Mouse (Mus musculus) E14TG2a.4 (cell line): ENCODE data around the gene Mdp1.

Source experiments
- H3K27me3 ChIP-seq: 2 replicates; pipeline ENCODE4 v1.6.1; 2014; ENCODE audit warnings: low read length, control low read depth; ENCODE audit not compliant: insufficient read depth
- H3K36me3 ChIP-seq: 2 replicates; pipeline ENCODE4 v1.6.1; 2014; ENCODE audit warnings: low read length, control low read depth; ENCODE audit not compliant: insufficient read depth
- H3K4me1 ChIP-seq: replicated peaks from 2 replicates; pipeline ENCODE4 v1.6.1; 2014; ENCODE audit warnings: low read depth, low read length, control low read depth
- H3K4me3 ChIP-seq: replicated peaks from 2 replicates; pipeline ENCODE4 v1.5.1; 2014; ENCODE audit warnings: mild to moderate bottlenecking, low read length
- H3K9me3 ChIP-seq: 2 replicates; pipeline ENCODE4 v1.6.1; 2014; ENCODE audit warnings: low read length, control low read depth
- CTCF ChIP-seq: conservative IDR thresholded peaks from 2 replicates; pipeline ENCODE4 v1.5.1; 2014; ENCODE audit warnings: low read length
- NANOG ChIP-seq: IDR thresholded peaks from 2 replicates; pipeline ENCODE4 v1.6.1; 2014; ENCODE audit warnings: borderline replicate concordance, low read length, mixed read lengths
- POU5F1 ChIP-seq: IDR thresholded peaks from 2 replicates; pipeline ENCODE4 v1.6.1; 2014; ENCODE audit warnings: low read length, borderline replicate concordance

The Mdp1 gene

GRCm38 (mm10) chr14:55635523-55636007 lies 24.7 kb downstream of the Mdp1 start, which contains the start of gene Ipo4:
TSS of gene Ipo4 (minus strand) at chr14:55635957.
- Histone ChIP-seq H3K27me3 (no peaks in the 10 kb centered on the region), H3K4me3 (peak within 1 kb of the TSS; percentile 91), H3K4me1 (peaks cover 54% of the 10 kb centered on the region), H3K36me3 (peaks cover 84% of the 10 kb centered on the region), H3K9me3 (no peaks in the 10 kb centered on the region)
- no peak for TF ChIP-seq CTCF
- TF ChIP-seq NANOG, result no peak
- TF ChIP-seq POU5F1, result no peak

GRCm38 (mm10) chr14:55634874-55635522 lies 25.3 kb downstream of the Mdp1 start:
- Histone ChIP-seq H3K27me3 (no peaks in the 10 kb centered on the region), H3K36me3 (peaks cover 84% of the 10 kb centered on the region), H3K4me1 (peaks cover 54% of the 10 kb centered on the region), H3K9me3 (no peaks in the 10 kb centered on the region), H3K4me3 (peak overlapping the region; percentile 91)
- TF ChIP-seq POU5F1 (no peak), NANOG (no peak), CTCF (no peak)

- Histone ChIP-seq H3K4me1 (peaks cover 53% of the 10 kb centered on the region), H3K27me3 (no peaks in the 10 kb centered on the region), H3K9me3 (no peaks in the 10 kb centered on the region), H3K4me3 (no peak overlapping the region), H3K36me3 (peaks cover 99% of the 10 kb centered on the region)
- TF ChIP-seq NANOG (no peak), POU5F1 (no peak), CTCF (peak; percentile 92)
Observed at GRCm38 (mm10) chr14:55629312-55629711, 31.0 kb downstream of the Mdp1 start.

GRCm38 (mm10) chr14:55628077-55628827 lies 32.1 kb downstream of the Mdp1 start:
- H3K4me1 ChIP-seq, result peaks cover 53% of the 10 kb centered on the region
- H3K27me3 ChIP-seq, result no peaks in the 10 kb centered on the region
- no peak overlapping the region for H3K4me3 ChIP-seq
- no peak for TF ChIP-seq CTCF
- TF ChIP-seq POU5F1, result no peak
- TF ChIP-seq NANOG, result no peak
- no peaks in the 10 kb centered on the region for H3K9me3 ChIP-seq
- H3K36me3 ChIP-seq, result peaks cover 97% of the 10 kb centered on the region

GRCm38 (mm10) chr14:55618486-55619195 lies 41.7 kb downstream of the Mdp1 start:
- Histone ChIP-seq H3K9me3 (no peaks in the 10 kb centered on the region), H3K4me3 (peak overlapping the region; percentile 61), H3K4me1 (peaks cover 38% of the 10 kb centered on the region), H3K27me3 (peaks cover 25% of the 10 kb centered on the region), H3K36me3 (peaks cover 2% of the 10 kb centered on the region; the same call in 1 of the 2 replicates)
- TF ChIP-seq CTCF, result no peak
- no peak for TF ChIP-seq NANOG
- TF ChIP-seq POU5F1, result no peak

- no peak for TF ChIP-seq NANOG
- TF ChIP-seq POU5F1, result no peak
- no peak for TF ChIP-seq CTCF
- peaks cover 29% of the 10 kb centered on the region for H3K4me1 ChIP-seq
- no peaks in the 10 kb centered on the region for H3K9me3 ChIP-seq
- no peaks in the 10 kb centered on the region for H3K36me3 ChIP-seq
- peak within 1 kb of the TSS; percentile 61 for H3K4me3 ChIP-seq
- peaks cover 25% of the 10 kb centered on the region for H3K27me3 ChIP-seq
Observed at GRCm38 (mm10) chr14:55617822-55618221, 42.5 kb downstream of the Mdp1 start, which contains the start of gene Rec8. TSS of gene Rec8 (plus strand) at chr14:55618037.

- Histone ChIP-seq H3K36me3 (no peaks in the 10 kb centered on the region), H3K4me1 (peaks cover 23% of the 10 kb centered on the region), H3K27me3 (peaks cover 23% of the 10 kb centered on the region), H3K9me3 (no peaks in the 10 kb centered on the region), H3K4me3 (no peak overlapping the region)
- TF ChIP-seq POU5F1 (no peak), CTCF (no peak)
Observed at GRCm38 (mm10) chr14:55616844-55617243, 43.5 kb downstream of the Mdp1 start.

GRCm38 (mm10) chr14:55615876-55616275 lies 44.4 kb downstream of the Mdp1 start:
- Histone ChIP-seq H3K4me1 (peaks cover 26% of the 10 kb centered on the region), H3K27me3 (peaks cover 23% of the 10 kb centered on the region), H3K9me3 (no peaks in the 10 kb centered on the region), H3K4me3 (no peak overlapping the region), H3K36me3 (peaks cover 2% of the 10 kb centered on the region; the same call in 1 of the 2 replicates)
- TF ChIP-seq NANOG (no peak), POU5F1 (no peak), CTCF (no peak)
